Mouse (Mus musculus) G1E-ER4 (cell line): ENCODE data around the gene Klhl5. TPM values are rescaled to one million over a fixed set of nuclear protein-coding genes. Genes with fewer than 3 reads are reported as not detected.

ENCODE experiments used
- GATA1 ChIP-seq: IDR thresholded peaks from one replicate; pipeline ENCODE4 v1.8.0; 2012; ENCODE audit warnings: low read length, inconsistent platforms
- polyA plus RNA-seq: library from polyadenylated mRNA; stranded (reverse); fragments of >175 nt; gene quantifications from 2 replicates; pipeline ENCODE4 v1.2.3, GENCODE M21; 2012

The Klhl5 gene
- polyA plus RNA-seq, 1 experiment: not detected

DNA sequence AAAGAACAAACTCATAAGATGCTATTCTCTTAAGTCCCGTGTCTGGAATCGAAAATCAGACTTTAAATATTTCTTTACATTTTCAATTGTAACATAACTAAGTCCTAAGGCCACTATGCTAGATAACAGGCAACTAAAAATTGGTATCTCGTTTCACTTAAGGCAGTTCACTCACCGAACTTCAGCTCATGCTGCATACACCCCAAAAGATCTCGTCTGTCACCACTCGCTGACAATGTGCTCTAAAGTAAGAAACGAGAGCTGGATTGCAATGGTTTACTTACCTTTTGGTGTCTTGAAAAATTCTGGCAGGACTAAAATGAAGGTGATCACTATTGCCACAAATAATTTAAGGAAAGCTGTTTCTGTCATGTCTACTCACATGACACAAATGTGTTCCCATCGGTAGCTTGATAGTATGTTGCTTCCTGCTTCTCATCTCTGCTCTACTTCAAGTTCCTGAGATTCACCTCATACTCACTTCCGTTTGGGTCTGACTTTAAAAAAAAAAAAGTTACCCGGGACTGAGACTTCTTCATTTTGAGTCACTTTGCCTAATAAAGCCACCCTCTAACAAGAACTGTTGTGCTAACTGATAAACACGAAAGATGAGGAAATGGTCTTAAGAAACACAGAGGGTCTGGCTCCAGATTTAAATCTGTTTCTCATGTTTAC is 16.0 kb upstream of the Klhl5 start:
- TF ChIP-seq GATA1: no peak

DNA sequence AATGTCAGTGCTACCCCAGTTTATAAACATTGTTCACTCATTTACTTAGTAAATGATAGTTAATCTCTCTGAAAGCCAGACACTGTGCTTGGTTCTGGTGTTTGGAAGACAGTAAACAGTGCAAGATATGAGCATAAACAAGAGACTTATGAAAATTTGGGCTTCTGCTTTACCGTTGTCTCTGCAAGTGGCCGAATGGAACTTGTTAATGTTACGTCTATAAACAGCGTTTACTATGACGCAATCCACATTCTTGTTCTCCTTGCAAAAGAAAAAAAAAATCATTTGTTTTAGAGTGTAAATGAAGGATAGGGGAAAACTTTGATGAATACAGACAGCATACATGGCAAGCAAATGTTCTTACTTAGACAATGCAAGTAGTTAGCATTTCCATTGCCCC is 15.4 kb upstream of the Klhl5 start, which contains the start of gene Tmem156:
Tmem156 (minus strand) TSS at position 212 of the 400 bp plus-strand sequence.
- TF ChIP-seq GATA1: no peak

DNA sequence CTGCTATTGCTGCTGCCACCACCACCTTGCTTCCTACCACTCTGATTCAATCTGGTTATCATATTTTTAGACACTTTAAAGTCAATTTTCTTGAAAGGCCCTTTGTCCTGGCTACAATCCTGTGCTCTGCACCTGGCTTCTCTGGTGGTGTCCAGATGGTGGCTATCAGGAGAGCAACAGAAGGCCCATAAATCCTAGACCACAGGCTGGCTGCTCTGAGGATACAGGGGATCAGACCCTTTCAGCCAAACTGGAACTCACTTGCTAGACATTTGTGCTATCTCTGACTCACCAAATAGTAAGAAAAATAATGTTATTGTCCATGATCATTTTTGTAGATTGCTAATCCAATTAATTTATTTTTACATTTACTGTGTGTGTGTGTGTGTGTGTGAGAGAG is 13.6 kb upstream of the Klhl5 start:
- TF ChIP-seq GATA1: no peak

DNA sequence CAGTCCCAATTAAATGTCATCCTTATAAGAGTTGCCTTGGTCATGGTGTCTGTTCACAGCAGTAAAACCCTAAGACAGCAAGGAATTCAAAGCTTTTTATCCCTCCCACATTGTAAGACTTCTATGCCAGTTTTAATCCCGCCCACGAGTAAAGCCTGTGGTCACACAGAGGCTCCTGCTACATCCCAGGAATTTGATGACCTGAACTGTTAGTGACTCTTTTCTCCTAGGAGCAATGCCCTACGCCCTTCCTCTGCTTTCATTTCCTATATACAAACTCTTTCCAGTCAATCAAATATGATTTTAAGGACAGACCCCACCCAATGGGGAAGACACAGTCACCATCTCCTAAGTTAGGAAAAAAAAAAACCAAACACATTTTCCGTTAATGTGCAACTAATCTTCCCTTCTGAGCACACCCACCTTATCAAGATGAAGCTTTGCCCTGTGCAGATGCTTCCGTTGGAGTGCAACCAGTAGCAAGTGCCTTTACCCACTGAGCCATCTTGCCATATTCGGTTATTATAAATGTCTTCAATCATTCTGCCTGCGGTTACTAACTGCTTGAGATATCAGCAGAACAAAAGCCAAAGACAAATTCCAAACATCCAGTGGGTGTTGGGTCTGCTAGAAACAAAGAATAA is 12.3 kb upstream of the Klhl5 start:
- TF ChIP-seq GATA1: no peak

DNA sequence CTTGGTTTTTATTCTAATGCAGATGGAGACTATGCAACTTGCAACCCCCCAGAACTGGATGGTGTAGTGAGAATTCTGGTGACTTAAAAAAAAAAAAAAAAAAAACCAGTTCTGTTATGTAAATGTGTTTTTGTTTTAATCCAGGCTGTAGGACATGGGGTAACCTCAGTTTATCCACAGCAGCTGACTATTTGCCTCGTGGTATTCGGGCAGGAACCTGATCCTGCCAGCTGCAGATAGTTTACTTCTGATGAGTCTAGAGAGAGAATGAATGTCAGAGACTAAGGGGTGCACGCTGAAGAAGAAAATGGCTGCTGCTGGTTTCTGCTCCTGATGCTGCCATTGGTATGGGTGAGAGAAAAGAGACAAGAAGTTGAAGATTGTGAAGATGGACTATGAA is 11.3 kb upstream of the Klhl5 start:
- no peak for TF ChIP-seq GATA1

DNA sequence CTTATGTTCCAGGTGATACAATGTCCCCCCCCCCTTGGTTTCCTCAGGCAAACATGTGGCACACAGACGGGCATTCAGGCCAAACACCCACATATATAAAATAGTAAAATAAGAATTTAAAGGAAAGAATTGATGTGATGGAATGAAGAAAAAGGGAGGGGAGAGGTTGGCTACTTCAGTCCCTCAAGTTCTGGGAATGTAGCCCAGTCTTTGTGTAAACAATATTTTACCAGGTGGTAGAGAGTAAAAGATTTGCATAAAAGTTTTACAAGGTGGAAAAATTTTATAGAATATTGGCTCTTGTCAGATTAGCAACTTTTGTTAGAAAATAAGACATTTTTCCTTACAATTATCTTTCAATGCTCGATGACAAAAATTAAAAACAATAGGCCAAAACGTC is 10.5 kb upstream of the Klhl5 start:
- TF ChIP-seq GATA1: no peak

DNA sequence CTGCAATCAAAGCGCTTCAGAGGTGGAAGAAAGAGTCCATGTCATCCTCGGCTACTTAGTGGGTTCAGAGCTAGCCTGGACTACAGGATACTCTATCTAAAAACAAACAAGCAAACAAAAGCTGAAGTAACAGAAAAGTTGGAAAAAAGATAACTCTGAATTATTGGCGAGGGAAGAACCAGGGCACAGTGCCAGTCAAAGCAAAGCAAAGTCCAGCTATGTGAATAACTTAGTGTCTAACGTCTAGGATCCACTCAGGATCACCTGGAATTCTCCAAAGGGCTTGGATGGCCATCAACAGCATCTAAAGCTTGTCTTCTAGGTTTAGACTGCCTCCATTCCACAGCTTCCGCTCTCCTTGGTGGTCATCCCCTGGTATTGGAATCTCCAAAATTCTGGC is 9.9 kb upstream of the Klhl5 start:
- TF ChIP-seq GATA1: no peak

DNA sequence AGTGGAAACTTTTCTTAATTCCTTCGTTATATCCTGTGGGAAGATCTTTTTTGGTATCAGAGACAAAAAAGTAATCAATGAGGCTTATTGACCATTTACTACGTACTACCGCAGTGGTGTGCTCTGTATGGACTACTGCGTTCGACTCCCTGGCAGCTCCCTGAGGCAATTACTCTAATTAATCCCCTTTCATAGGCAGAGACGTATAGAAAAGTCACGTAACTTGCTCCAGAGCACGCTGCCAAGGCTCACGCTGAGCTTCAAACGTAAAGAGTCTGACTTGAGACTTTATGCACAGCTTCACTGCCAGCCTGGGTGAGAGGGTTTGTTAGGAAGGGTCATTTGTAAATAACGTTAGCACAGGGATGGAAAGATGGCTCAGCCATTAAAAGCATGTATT is 7.3 kb upstream of the Klhl5 start:
- no peak for TF ChIP-seq GATA1

DNA sequence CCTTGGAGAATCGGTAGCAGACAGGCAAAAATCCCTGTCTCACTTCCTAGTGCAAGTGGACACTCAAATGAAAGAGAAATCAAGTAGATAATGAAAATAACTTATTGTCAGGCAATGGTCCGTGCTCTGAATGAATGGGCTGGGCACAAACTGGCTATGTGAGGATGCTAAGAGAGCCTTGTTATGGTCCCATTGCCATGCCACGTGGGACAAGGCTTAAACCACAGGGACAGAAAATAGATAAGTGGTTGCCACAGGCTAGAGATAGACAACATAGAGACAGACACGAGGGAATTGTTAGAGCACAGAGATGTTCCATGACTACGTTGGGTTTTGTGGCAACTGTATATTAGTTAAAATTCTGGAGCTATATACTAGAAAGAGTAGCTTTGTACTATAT is 6.1 kb upstream of the Klhl5 start:
- TF ChIP-seq GATA1: no peak

DNA sequence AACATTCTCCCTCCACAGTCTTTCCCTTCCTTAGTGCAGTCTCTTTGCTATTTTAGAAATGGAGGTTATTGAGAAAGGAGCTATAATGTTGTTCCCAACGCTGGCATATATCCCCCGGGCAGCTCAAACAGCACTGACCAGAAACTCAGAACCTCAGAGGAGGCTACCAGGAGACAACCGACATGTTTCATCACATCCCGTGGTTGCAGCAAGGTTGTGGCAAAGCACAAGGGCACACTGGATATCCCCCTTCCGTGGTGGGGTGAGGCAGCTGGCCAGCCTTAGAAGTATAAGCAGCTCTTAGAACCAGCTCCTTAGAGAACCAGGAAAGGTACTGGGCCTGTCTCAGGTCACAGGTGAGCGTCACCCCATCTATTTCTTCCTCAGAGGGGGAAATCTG is 5.7 kb upstream of the Klhl5 start:
- TF ChIP-seq GATA1: no peak

DNA sequence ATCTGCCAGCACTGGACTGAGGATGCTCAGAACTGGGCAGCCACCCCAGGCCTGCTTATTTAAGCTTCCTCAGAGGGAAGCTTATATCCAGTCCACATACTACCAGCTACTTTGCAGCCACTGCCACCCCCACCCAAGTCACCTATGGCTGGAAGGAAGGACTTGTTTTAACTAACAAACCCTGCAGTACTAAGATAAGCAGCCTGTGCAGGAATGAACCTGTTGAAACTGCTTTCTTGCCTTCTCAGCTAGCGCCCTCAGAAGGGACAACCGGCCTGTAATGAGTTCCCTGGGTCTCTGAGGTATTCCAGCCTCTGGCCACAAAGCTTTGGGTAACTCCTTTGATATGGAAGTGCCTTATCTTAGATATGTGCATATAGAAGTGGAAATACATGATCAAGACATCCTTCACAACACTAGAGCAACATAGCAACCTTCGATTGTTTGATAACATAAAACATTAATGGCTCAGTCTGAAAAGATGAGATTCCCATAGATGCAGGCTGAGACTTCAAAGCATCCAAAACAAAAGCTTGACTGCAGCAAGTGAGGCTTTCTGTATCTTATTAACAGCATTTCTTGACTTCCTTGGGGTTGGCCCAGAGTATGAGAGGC is 5.2 kb upstream of the Klhl5 start:
- no peak for TF ChIP-seq GATA1

DNA sequence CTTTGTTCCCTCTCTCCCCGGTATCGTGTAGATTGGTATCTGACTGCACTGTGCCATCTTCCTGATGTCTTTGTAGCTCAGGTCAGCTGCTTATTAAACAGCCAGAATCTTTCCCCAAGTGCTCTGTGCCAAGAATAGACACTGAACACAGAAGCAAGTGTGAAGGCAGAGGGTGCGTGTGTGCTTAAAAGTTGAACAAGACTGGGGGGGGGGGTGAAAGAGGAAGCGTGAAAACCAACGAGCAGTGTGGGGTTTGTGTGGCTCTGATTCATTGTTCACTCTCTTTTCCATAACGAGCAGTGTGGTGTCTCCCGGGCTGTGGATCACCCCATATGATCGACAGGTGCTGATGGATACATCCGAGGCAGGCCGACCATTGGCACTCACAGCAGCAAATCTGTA is 4.7 kb upstream of the Klhl5 start:
- TF ChIP-seq GATA1: no peak

DNA sequence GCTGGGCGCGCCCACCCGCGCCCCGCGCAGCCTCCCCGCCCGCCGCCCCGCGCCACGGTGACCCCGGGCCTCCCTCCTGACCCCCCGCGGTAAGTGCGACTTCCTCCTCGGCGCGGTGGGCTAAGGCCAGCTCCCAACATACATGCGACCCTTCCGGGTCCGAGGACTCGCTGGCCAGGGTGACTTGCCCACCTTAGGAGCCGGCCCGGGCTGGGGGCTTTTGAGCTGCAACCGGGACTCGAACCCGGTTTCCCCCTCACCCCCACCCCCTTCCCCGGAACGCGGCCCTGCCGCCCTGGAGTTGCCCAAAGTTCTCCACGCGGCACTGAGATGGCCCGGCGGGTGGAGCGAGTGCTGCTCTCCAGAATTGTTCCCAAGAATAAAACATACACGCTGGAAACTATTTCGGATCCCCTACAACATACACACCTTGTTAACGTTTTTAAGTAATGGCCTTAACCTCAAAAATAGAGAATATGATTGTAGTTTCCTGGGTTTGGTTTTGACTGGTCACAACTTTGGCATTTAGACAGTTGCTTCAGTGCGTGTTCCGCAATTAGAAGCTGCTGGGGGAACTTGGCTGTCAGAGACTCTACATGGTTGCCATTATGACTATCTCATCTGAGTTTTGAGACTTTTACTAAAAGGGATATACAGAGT is 564 bp downstream of the Klhl5 start:
- no peak for TF ChIP-seq GATA1

DNA sequence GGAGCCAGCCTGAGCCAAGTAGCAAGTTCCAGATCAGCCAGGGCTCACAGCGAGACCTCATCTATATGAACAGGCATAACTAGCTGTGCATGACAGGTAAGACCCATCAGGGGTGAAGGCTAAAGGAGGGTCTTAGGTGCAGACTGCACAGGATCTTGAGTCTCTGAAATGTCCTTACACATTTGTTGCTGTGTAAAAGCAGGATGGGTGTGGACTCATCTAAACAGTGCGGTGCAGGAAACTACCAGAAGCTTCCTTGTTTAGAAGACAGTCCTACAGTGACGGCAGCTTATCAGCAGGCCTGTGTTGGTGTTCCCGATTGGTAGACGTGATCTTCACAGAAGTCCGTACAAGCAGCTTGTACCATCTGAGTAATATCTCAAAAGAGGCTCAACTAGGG is 6.0 kb downstream of the Klhl5 start:
- no peak for TF ChIP-seq GATA1

DNA sequence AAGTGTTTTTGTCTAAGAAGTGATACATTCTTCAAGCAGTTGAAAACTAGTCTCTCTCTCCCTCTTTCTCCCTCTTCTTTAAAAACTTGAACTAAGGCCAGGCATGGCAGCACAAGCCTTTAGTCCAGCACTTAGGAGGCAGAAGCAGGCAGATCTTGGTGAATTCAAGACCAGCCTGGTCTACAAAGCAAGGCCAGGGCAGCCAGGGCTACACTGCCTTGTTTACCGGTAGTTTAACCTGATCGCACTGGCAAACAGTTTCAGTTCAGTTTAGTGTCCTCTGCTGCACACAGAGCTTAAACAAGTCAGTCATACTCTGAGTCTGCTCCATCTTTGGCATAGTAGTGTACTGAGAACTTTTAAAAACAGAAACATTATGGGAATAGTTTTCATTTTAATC is 9.4 kb downstream of the Klhl5 start:
- TF ChIP-seq GATA1: no peak

DNA sequence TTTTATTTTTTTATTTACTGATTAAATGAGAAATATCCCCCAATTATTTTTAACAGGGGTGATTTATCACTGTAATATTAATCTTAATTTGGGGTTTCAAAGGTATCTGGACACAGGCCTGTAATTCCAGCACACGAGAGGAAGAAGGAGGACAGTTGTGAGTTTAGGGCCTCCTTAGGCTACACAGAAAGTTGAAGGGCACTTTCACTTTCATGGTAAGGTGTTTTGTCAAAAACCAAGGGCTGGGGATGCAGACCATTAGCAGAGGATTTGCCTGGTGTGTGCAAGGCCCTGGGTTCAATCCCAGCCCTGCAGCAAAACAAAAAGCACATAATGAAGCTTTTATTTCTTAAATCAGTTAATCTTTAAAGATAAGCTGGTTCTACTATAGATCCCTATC is 12.2 kb downstream of the Klhl5 start:
- TF ChIP-seq GATA1: no peak
